Mouse (Mus musculus) limb, embryonic 14.5 days (tissue): ENCODE data around the gene Map4k4. TPM values are rescaled to one million over a fixed set of nuclear protein-coding genes. Genes with fewer than 3 reads are reported as not detected.

Source experiments
- ATAC-seq: fragments of 200-750 bp; cut with Nextera tagmentation; 2 replicates; pipeline ENCODE4 v1.8.0; 2017; ENCODE audit warnings: low read depth, moderate number of reproducible peaks, moderate TSS enrichment; ENCODE audit not compliant: low FRiP score
- DNase-seq: peaks from one replicate; pipeline ENCODE4 v3.0.0-alpha.2; 2015; ENCODE audit warnings: low spot score
- H3K27ac ChIP-seq: fragments of 300-500 bp; sonication (generic); replicated peaks from 2 replicates; pipeline ENCODE4 v1.5.1; 2014; ENCODE audit warnings: low read depth, mild to moderate bottlenecking, low read length, moderate library complexity, mixed read lengths
- H3K27me3 ChIP-seq: fragments of 300-500 bp; sonication (generic); 2 replicates; pipeline ENCODE4 v1.6.1; 2014; ENCODE audit warnings: low read length, mixed read lengths; ENCODE audit not compliant: control insufficient read depth, insufficient read depth
- H3K36me3 ChIP-seq: fragments of 300-500 bp; sonication (generic); 2 replicates; pipeline ENCODE4 v1.6.1; 2014; ENCODE audit warnings: mild to moderate bottlenecking, low read length, moderate library complexity, mixed read lengths; ENCODE audit not compliant: control insufficient read depth, insufficient read depth
- H3K4me1 ChIP-seq: fragments of 300-500 bp; sonication (generic); 2 replicates; pipeline ENCODE4 v1.6.1; 2014; ENCODE audit warnings: antibody characterized with exemption, low read length, mixed read lengths; ENCODE audit not compliant: control insufficient read depth, insufficient read depth
- H3K4me2 ChIP-seq: fragments of 300-500 bp; sonication (generic); replicated peaks from 2 replicates; pipeline ENCODE4 v1.6.1; 2014; ENCODE audit warnings: low read depth, mild to moderate bottlenecking, low read length, moderate library complexity; ENCODE audit not compliant: severe bottlenecking
- H3K4me3 ChIP-seq: fragments of 300-500 bp; sonication (generic); replicated peaks from 2 replicates; pipeline ENCODE4 v1.5.1; 2014; ENCODE audit warnings: low read length
- H3K9ac ChIP-seq: fragments of 300-500 bp; sonication (generic); 2 replicates; pipeline ENCODE4 v1.6.1; 2014; ENCODE audit warnings: mild to moderate bottlenecking, low read depth, low read length, moderate library complexity; ENCODE audit not compliant: severe bottlenecking
- H3K9me3 ChIP-seq: fragments of 300-500 bp; sonication (generic); 2 replicates; pipeline ENCODE4 v1.6.1; 2016; ENCODE audit warnings: low read length; ENCODE audit not compliant: control insufficient read depth
- POLR2A ChIP-seq: fragments of 200-500 bp; IDR thresholded peaks from 2 replicates; pipeline ENCODE4 v1.8.0; 2012; ENCODE audit warnings: inconsistent platforms, mild to moderate bottlenecking, moderate library complexity, borderline replicate concordance; ENCODE audit not compliant: insufficient read depth, insufficient read length; ENCODE audit errors: extremely low read depth
- WGBS: fragments of 180-500 bp; shearing (Covaris S2); extraction: QIAGEN DNeasy Blood & Tissue Kit; methylation state at CpG from one replicate; pipeline ENCODE4 v1.1.7; 2014; 5-methylcytosine and 5-hydroxymethylcytosine counted together
- polyA plus RNA-seq, 2 experiments: library from polyadenylated mRNA; depleted of rRNA in 1 of 2; stranded (reverse) in 1 of 2; unstranded in 1 of 2; fragments of >200 nt; fragmentation: Nextera tagmentation in 1 of 2; extraction: Ambion mirVana in 1 of 2; gene quantifications; 2 replicates each; pipeline versions ENCODE4 v1.2.1 to v1.2.3; 2012 to 2014

Gene Map4k4
- polyA plus RNA-seq, 2 experiments: 40.4 to 221 TPM

DNA sequence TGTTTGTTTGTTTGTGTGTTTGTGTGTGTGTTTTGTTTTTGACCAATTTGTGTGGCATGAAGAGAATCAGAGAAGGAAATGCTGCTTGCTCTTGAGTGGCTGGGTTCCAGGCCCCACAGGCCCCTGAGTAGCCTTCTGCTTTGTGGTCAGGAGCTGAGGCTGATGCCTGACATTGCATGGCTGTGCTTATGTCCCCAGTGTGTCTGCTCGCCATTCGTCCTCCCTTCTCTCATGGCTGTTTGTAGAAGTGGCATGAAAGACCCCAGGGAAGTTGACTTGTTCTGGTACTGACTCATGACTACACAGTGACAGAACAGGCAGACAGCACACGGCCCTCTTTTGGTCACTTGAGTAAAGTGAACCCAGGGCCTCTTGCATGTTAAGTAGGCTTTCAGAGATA is 123.0 kb downstream of the Map4k4 start:
- H3K36me3 ChIP-seq: peaks cover 87% of the 10 kb centered on the region
- 82% methylated on average over 3 of the region's 3 CpGs for WGBS

DNA sequence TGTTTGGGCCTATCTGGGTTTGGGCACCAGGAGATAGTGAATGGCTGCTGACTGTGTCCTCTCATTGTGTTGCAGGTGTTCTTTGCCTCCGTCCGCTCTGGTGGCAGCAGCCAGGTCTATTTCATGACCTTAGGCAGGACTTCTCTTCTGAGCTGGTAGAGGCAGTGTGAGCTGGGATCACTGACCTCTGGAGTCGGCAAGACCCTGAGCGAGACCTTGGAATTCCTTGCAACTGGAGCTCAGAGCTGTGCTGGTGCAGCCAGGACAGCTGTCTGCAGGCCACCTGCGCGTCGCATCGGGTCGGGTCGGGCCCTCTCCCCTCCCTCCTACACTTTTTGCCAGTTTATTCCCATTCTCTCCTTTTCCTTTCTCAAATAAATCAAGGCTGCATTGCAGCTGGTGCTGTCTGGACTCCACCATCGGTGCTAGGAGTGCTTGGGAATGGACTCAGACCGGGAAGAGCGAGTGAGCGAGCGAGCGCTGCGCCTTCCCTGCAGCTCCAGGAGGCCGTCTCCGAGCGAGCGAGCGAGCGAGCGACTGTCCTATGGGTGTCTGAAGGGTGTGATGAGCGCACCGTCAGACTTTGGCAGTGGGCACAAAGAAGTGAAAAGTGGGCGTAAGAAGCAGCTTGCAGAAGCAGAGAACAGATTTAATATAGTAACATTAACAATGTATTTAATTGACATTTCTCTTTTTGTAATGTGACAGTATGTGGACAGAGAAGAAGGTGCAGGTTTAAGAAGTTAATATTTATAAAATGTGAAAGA is 124.0 kb downstream of the Map4k4 start:
- Histone ChIP-seq H3K4me3 (no peak overlapping the region), H3K27ac (no peak overlapping the region), H3K36me3 (peaks cover 80% of the 10 kb centered on the region), H3K4me2 (no peak overlapping the region), H3K4me1 (no peaks in the 10 kb centered on the region), H3K27me3 (no peaks in the 10 kb centered on the region), H3K9me3 (no peaks in the 10 kb centered on the region), H3K9ac (no peak overlapping the region)
- TF ChIP-seq POLR2A: no peak
- no peak for DNase-seq
- no peak for ATAC-seq
- WGBS: 93% methylated on average over 27 of the region's 27 CpGs

More for the DNA sequence above, 123.0 kb downstream of the Map4k4 start:
- ATAC-seq (no peak), DNase-seq (no peak)
- Histone ChIP-seq H3K27ac (no peak overlapping the region), H3K27me3 (no peaks in the 10 kb centered on the region), H3K4me2 (no peak overlapping the region), H3K4me3 (no peak overlapping the region), H3K9me3 (no peaks in the 10 kb centered on the region), H3K9ac (no peak overlapping the region), H3K4me1 (no peaks in the 10 kb centered on the region)
- TF ChIP-seq POLR2A: no peak

DNA sequence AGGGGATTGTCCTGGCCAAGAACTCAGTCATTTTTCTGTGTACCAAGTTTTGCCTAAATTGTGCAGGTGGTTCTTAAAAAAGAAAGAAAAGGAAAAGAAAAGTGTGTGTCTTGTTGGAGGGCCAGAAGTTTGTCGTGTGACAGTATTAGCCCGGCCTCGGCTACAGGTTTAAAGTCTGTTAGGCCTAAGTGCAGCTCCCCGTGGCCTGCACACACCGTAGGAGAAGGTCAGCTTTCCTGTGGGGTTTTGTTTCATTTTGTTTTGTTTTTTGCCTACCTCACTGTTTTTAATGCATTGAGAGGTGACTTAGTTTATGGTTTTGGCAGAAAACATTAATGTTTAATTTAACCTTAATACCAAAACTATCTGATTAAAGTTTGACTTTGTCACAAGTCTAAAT is 124.7 kb downstream of the Map4k4 start:
- Histone ChIP-seq H3K4me1 (no peaks in the 10 kb centered on the region), H3K4me3 (no peak overlapping the region), H3K9ac (no peak overlapping the region), H3K27me3 (no peaks in the 10 kb centered on the region), H3K27ac (no peak overlapping the region), H3K4me2 (no peak overlapping the region), H3K36me3 (peaks cover 73% of the 10 kb centered on the region), H3K9me3 (no peaks in the 10 kb centered on the region)
- WGBS: 88% methylated on average over 5 of the region's 5 CpGs
- ATAC-seq (no peak), DNase-seq (no peak)
- TF ChIP-seq POLR2A: no peak

- H3K9me3 ChIP-seq: no peaks in the 10 kb centered on the region
- no peak for TF ChIP-seq POLR2A
- no peaks in the 10 kb centered on the region for H3K4me1 ChIP-seq
- DNase-seq (no peak), ATAC-seq (no peak)
- no peak overlapping the region for H3K27ac ChIP-seq
- H3K9ac ChIP-seq: no peak overlapping the region
- H3K36me3 ChIP-seq: peaks cover 60% of the 10 kb centered on the region
- H3K27me3 ChIP-seq: no peaks in the 10 kb centered on the region
- no peak overlapping the region for H3K4me3 ChIP-seq
- no peak overlapping the region for H3K4me2 ChIP-seq
- 73% methylated on average over 7 of the region's 7 CpGs for WGBS
Observed at GRCm38 (mm10) chr1:40027116-40027620, 126.5 kb downstream of the Map4k4 start.

DNA sequence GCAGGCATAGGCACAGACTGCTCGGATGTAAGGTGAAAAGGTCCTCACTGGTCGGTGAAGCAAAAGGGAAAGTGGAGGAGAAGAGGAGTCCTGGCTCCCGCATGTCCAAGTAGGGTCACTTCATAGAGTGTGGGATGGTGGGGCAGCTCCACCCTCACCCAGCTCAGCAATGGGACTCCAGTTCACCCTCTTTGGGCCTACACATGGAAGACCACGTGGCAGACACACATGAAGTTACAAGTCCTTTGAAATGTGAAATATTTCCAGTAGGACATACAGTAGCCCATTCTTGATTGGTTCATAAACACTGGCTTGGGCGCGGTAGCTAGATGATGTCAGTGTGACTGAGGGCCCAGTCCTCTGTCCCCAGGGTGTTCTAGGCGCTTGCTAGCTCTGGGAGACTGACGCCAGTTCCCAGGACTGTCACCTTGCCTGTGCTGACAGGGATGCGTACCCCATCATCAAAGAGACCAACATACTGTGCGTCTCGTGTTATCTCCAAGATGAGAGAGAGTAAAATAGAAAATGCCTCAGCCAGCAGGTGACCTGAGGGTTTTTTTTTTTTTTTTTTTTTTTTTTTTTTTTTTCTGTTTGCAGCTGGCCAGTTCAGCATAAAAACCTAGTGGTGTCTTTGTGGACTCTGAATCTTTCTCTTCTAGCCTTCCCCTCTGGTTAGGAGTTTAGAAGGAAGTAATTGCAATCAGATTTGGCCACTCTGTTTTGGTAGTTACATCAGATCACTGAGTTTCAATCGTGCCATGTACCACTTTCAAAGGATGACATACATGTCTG is 127.7 kb downstream of the Map4k4 start:
- Histone ChIP-seq H3K36me3 (peaks cover 48% of the 10 kb centered on the region), H3K27ac (no peak overlapping the region), H3K27me3 (no peaks in the 10 kb centered on the region), H3K9me3 (no peaks in the 10 kb centered on the region), H3K4me2 (no peak overlapping the region), H3K4me1 (no peaks in the 10 kb centered on the region), H3K4me3 (no peak overlapping the region), H3K9ac (no peak overlapping the region)
- TF ChIP-seq POLR2A: no peak
- DNase-seq: no peak
- ATAC-seq: no peak
- WGBS: 88% methylated on average over 12 of the region's 12 CpGs
